Mouse (Mus musculus) 3134 (cell line): ENCODE results near the gene Ipo7.

Experiments used
- DNase-seq: peaks from one replicate; pipeline ENCODE4 v3.0.0-alpha.2; 2011; ENCODE audit warnings: low spot score; ENCODE audit not compliant: insufficient read length; ENCODE audit errors: extremely low read depth

Ipo7 gene

GRCm38 (mm10) chr7:110097106-110097793 lies 79.2 kb downstream of the Ipo7 start:
- DNase-seq, result no peak

GRCm38 (mm10) chr7:110100854-110101253 lies 82.8 kb downstream of the Ipo7 start:
- DNase-seq, result no peak

- no peak for DNase-seq
Observed at GRCm38 (mm10) chr7:110101266-110101665, 83.2 kb downstream of the Ipo7 start.

- no peak for DNase-seq
Observed at GRCm38 (mm10) chr7:110105041-110105440, 87.0 kb downstream of the Ipo7 start.
